Mouse (Mus musculus) neural tube, embryonic 15.5 days (tissue): ENCODE results near the gene Olfr585. TPM values are rescaled to one million over a fixed set of nuclear protein-coding genes. Genes with fewer than 3 reads are reported as not detected.

Experiments used
- ATAC-seq: fragments of 200-750 bp; cut with Nextera tagmentation; 2 replicates; pipeline ENCODE4 v1.8.0; 2017; ENCODE audit warnings: mild to moderate bottlenecking, moderate TSS enrichment, moderate library complexity; ENCODE audit not compliant: low FRiP score
- H3K27ac ChIP-seq: fragments of 300-500 bp; sonication (generic); replicated peaks from 2 replicates; pipeline ENCODE4 v1.5.1; 2015; ENCODE audit warnings: mild to moderate bottlenecking, inconsistent platforms
- H3K27me3 ChIP-seq: fragments of 300-500 bp; sonication (generic); replicated peaks from 2 replicates; pipeline ENCODE4 v1.6.1; 2015; ENCODE audit warnings: inconsistent platforms
- H3K36me3 ChIP-seq: fragments of 300-500 bp; sonication (generic); 2 replicates; pipeline ENCODE4 v1.6.1; 2015; ENCODE audit warnings: inconsistent platforms
- H3K4me1 ChIP-seq: fragments of 300-500 bp; sonication (generic); 2 replicates; pipeline ENCODE4 v1.6.1; 2015; ENCODE audit warnings: inconsistent platforms
- H3K4me2 ChIP-seq: fragments of 300-500 bp; sonication (generic); 2 replicates; pipeline ENCODE4 v1.6.1; 2015; ENCODE audit warnings: inconsistent platforms, mild to moderate bottlenecking, moderate library complexity
- H3K4me3 ChIP-seq: fragments of 300-500 bp; sonication (generic); replicated peaks from 2 replicates; pipeline ENCODE4 v1.5.1; 2015; ENCODE audit warnings: mild to moderate bottlenecking, inconsistent platforms
- H3K9ac ChIP-seq: fragments of 300-500 bp; sonication (generic); replicated peaks from 2 replicates; pipeline ENCODE4 v1.6.1; 2015; ENCODE audit warnings: mild to moderate bottlenecking, inconsistent platforms
- H3K9me3 ChIP-seq: fragments of 300-500 bp; sonication (generic); replicated peaks from 2 replicates; pipeline ENCODE4 v1.6.1; 2016; ENCODE audit warnings: inconsistent platforms
- WGBS: fragments of 180-500 bp; shearing (Covaris S2); methylation state at CpG from one replicate; pipeline ENCODE4 v1.1.7; 2015; ENCODE audit warnings: mixed read lengths; 5-methylcytosine and 5-hydroxymethylcytosine counted together
- polyA plus RNA-seq: library from polyadenylated mRNA; unstranded; fragments of >200 nt; fragmentation: Nextera tagmentation; extraction: Ambion mirVana; gene quantifications from 2 replicates; pipeline ENCODE4 v1.2.1, GENCODE M21; 2015

The Olfr585 gene
- polyA plus RNA-seq = not detected in 2 replicates

DNA sequence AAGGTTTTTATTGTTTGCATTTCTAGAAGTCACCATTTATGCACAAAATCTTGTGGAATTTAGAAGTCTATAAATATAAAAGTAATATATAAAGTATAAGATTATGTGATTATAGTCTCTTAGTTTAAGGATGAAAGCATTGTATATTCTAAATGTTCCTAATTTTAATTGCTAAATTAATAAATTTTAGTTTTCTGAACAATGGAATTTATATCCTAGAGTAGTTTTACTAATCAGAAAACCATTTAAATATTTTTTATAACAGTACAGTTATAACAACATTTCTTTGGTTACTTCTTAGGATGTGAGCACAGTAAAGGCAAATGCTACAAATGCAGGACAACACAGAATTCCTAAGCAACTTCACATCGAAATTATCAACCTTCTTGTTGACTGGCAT lies at the start of gene Olfr585:
Olfr585 (plus strand) TSS at position 301 of the 400 bp plus-strand sequence.
- no peaks in the 10 kb centered on the region for H3K9me3 ChIP-seq
- no peaks in the 10 kb centered on the region for H3K27me3 ChIP-seq
- ATAC-seq = no peak
- WGBS = 90% methylated on average over 1 of the region's 1 CpGs
- H3K9ac ChIP-seq = no peak within 1 kb of the TSS
- no peak within 1 kb of the TSS for H3K4me3 ChIP-seq
- H3K4me1 ChIP-seq = no peaks in the 10 kb centered on the region
- no peaks in the 10 kb centered on the region for H3K36me3 ChIP-seq
- no peak within 1 kb of the TSS for H3K4me2 ChIP-seq
- no peak within 1 kb of the TSS for H3K27ac ChIP-seq

DNA sequence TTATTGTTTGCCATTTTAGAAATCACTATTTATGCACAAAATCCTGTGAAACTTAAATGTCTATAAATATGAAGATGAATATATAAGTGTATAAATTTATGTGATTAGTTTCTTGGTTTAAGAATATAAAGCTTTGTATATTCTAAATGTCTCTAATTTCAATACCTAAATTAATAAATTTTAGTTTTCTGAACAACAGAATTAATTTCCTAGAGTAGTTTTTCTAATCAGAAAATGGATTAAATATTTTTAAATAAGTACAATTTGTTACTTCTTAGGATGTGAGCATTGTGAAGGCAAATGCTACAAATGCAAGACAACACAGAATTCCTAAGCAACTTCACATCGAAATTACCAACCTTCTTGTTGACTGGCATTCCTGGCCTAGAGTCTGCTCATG lies 46.5 kb upstream of the Olfr585 start, which contains the start of gene Olfr583:
Olfr583 (plus strand) TSS at position 301 of the 400 bp plus-strand sequence.
- Histone ChIP-seq H3K27ac (no peak within 1 kb of the TSS), H3K4me3 (no peak within 1 kb of the TSS), H3K27me3 (no peaks in the 10 kb centered on the region), H3K4me1 (no peaks in the 10 kb centered on the region), H3K4me2 (no peak within 1 kb of the TSS), H3K9me3 (no peaks in the 10 kb centered on the region), H3K36me3 (no peaks in the 10 kb centered on the region), H3K9ac (no peak within 1 kb of the TSS)
- no peak for ATAC-seq
- 97% methylated on average over 1 of the region's 1 CpGs for WGBS

DNA sequence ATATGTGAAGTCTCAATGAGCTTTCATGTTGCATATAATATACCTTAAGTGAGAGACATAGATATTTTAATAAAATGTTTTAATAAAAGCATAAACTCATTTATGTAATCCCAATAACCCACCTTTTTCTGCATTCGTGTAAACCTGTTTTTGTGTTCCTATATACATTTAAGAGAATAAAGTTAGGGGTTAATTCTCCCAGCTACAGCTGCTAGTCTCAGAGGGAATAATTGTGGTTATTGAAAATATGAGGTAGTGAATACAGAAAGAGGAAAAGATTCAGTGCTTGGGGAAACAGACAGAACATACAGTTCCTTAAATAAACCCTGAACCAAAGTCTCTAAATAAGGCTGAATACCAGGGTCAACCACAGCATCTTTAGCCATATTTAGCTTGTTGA lies 15.9 kb upstream of the Olfr585 start, which contains the start of gene Olfr584:
Olfr584 (plus strand) TSS at position 301 of the 400 bp plus-strand sequence.
- Histone ChIP-seq H3K27me3 (no peaks in the 10 kb centered on the region), H3K36me3 (no peaks in the 10 kb centered on the region), H3K9ac (no peak within 1 kb of the TSS), H3K9me3 (peaks cover 11% of the 10 kb centered on the region), H3K4me3 (no peak within 1 kb of the TSS), H3K27ac (no peak within 1 kb of the TSS), H3K4me2 (no peak within 1 kb of the TSS), H3K4me1 (no peaks in the 10 kb centered on the region)
- 86% methylated on average over 1 of the region's 1 CpGs for WGBS
- ATAC-seq = no peak

DNA sequence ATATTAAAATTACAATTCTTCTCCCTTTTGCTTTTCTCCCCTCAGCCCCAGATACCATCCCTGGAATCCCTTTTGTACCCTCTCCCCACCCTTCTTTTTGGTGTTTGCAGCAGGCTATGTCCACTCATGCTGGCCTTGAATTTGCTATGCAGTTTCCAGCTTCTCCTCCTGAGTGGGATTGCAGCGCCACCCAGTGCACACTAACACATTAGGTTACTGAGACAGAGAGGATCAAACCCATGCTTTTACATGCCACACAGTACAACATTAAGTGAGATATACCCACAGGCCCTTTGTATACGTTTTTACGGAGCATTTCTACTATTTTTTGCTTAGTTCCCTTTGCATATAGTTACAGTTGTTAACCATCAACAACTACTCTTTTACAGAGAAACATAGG lies 21.9 kb downstream of the Olfr585 start:
- ATAC-seq = no peak
- WGBS = 51% methylated on average over 3 of the region's 3 CpGs

DNA sequence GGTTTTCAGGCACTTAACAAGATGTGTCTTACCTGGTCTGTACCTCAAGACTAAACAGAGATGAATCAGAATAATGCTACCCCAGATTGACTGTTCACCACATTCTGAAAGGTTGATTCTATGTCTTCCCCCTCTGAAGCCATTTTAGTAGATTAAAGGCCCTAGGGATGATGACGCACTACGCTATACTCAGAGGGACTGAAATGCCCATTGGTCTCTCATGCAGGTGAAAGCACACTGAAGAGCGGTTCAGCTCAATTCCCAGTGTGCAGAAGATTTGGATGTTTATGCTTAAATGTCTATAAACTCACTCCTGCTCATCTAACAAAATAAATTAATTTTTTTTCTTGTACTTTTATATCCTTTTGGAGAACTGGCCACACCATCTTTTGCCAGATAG lies 28.0 kb downstream of the Olfr585 start, which contains the start of gene Olfr586:
Olfr586 (minus strand) TSS at position 101 of the 400 bp plus-strand sequence.
- Histone ChIP-seq H3K36me3 (no peaks in the 10 kb centered on the region), H3K4me3 (no peak within 1 kb of the TSS), H3K27ac (no peak within 1 kb of the TSS), H3K4me2 (no peak within 1 kb of the TSS), H3K4me1 (no peaks in the 10 kb centered on the region), H3K9me3 (no peaks in the 10 kb centered on the region), H3K27me3 (no peaks in the 10 kb centered on the region), H3K9ac (no peak within 1 kb of the TSS)
- WGBS = 94% methylated on average over 3 of the region's 3 CpGs
- ATAC-seq = no peak

More for the DNA sequence above, 21.9 kb downstream of the Olfr585 start:
- Histone ChIP-seq H3K4me3 (no peak overlapping the region), H3K27ac (no peak overlapping the region), H3K4me1 (no peaks in the 10 kb centered on the region), H3K36me3 (no peaks in the 10 kb centered on the region), H3K27me3 (no peaks in the 10 kb centered on the region), H3K4me2 (no peak overlapping the region), H3K9ac (no peak overlapping the region), H3K9me3 (no peaks in the 10 kb centered on the region)

DNA sequence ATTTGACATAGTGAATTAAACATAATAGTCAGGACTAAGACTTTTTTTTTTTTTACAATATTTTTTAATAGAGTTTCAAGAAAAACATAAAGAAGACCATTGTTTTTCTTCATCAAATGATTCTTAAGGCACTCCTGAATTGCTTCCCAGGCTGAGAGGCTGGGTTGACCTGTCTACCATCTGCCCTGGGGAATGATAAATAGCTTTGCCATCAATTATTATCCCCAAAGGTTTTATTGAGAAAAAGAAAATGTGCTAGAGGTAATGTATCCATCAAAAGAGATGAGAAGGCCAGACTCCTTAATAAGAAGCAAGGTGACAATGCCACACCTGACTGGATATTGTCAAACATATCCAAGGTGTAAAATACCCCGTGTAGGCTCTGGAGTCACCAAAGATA lies 43.1 kb downstream of the Olfr585 start, which contains the start of gene Olfr588-ps1:
Olfr588-ps1 (plus strand) TSS at position 301 of the 400 bp plus-strand sequence.
- Histone ChIP-seq H3K36me3 (no peaks in the 10 kb centered on the region), H3K9ac (no peak within 1 kb of the TSS), H3K27ac (no peak within 1 kb of the TSS), H3K4me2 (no peak within 1 kb of the TSS), H3K9me3 (no peaks in the 10 kb centered on the region), H3K4me1 (no peaks in the 10 kb centered on the region), H3K4me3 (no peak within 1 kb of the TSS), H3K27me3 (no peaks in the 10 kb centered on the region)
- 88% methylated on average over 1 of the region's 1 CpGs for WGBS
- no peak for ATAC-seq

Other genes starting within 250 kb of the Olfr585 start
- gene Olfr566, start 239.0 kb upstream of the Olfr585 start, polyA plus RNA-seq = not detected in 2 replicates
- gene Olfr568, start 220.6 kb upstream of the Olfr585 start, polyA plus RNA-seq = not detected in 2 replicates
- gene Olfr569, start 206.8 kb upstream of the Olfr585 start, polyA plus RNA-seq = not detected in 2 replicates
- gene Olfr570, start 203.1 kb upstream of the Olfr585 start, polyA plus RNA-seq = not detected in 2 replicates
- not detected in 2 replicates for gene Olfr571, start 180.2 kb upstream of the Olfr585 start, polyA plus RNA-seq
- not detected in 2 replicates for gene Olfr572, start 173.3 kb upstream of the Olfr585 start, polyA plus RNA-seq
- not detected in 2 replicates for gene Olfr573-ps1, start 155.1 kb upstream of the Olfr585 start, polyA plus RNA-seq
- gene Olfr574, start 149.3 kb upstream of the Olfr585 start, polyA plus RNA-seq = not detected in 2 replicates
- gene Olfr575, start 138.9 kb upstream of the Olfr585 start, polyA plus RNA-seq = not detected in 2 replicates
- not detected in 2 replicates for gene Olfr576, start 135.1 kb upstream of the Olfr585 start, polyA plus RNA-seq
- not detected in 2 replicates for gene Olfr577, start 121.8 kb upstream of the Olfr585 start, polyA plus RNA-seq
- not detected in 2 replicates for gene Olfr578, start 108.4 kb upstream of the Olfr585 start, polyA plus RNA-seq
- gene Olfr582, start 59.7 kb upstream of the Olfr585 start, polyA plus RNA-seq = not detected in 2 replicates
- not detected in 2 replicates for gene Olfr583, start 46.4 kb upstream of the Olfr585 start, polyA plus RNA-seq
- not detected in 2 replicates for gene Olfr584, start 15.8 kb upstream of the Olfr585 start, polyA plus RNA-seq
- gene Olfr586, start 27.9 kb downstream of the Olfr585 start, polyA plus RNA-seq = not detected in 2 replicates
- gene Olfr588-ps1, start 43.2 kb downstream of the Olfr585 start, polyA plus RNA-seq = not detected in 2 replicates
- not detected in 2 replicates for gene Olfr589, start 58.6 kb downstream of the Olfr585 start, polyA plus RNA-seq
- gene Olfr591, start 80.6 kb downstream of the Olfr585 start, polyA plus RNA-seq = not detected in 2 replicates
- not detected in 2 replicates for gene Olfr592, start 87.1 kb downstream of the Olfr585 start, polyA plus RNA-seq
- not detected in 2 replicates for gene Olfr593, start 114.1 kb downstream of the Olfr585 start, polyA plus RNA-seq
- not detected in 2 replicates for gene Olfr594, start 119.3 kb downstream of the Olfr585 start, polyA plus RNA-seq
- not detected in 2 replicates for gene Usp17ld, start 154.8 kb downstream of the Olfr585 start, polyA plus RNA-seq
- gene Olfr596, start 207.9 kb downstream of the Olfr585 start, polyA plus RNA-seq = not detected in 2 replicates
- gene Olfr597, start 218.6 kb downstream of the Olfr585 start, polyA plus RNA-seq = not detected in 2 replicates
- not detected in 2 replicates for gene Olfr598, start 225.8 kb downstream of the Olfr585 start, polyA plus RNA-seq
- gene Olfr599, start 238.2 kb downstream of the Olfr585 start, polyA plus RNA-seq = not detected in 2 replicates